Mouse (Mus musculus) ES-Bruce4 (cell line): ENCODE measurements around the gene Eri3.

Experiments
- CTCF ChIP-seq: IDR thresholded peaks from one replicate; pipeline ENCODE4 v1.8.1; 2011; ENCODE audit warnings: low read depth, low read length
- EP300 ChIP-seq: IDR thresholded peaks from 2 replicates; pipeline ENCODE4 v1.6.1; 2011; ENCODE audit warnings: low read depth, low read length; ENCODE audit not compliant: insufficient read depth
- POLR2A ChIP-seq: IDR thresholded peaks from one replicate; pipeline ENCODE4 v1.8.1; 2011; ENCODE audit warnings: low read length; ENCODE audit not compliant: insufficient read depth

GRCm38 (mm10) chr4:117585995-117586394 lies 35.8 kb downstream of the Eri3 start:
- TF ChIP-seq CTCF (no peak), POLR2A (no peak), EP300 (no peak)
